Mouse (Mus musculus) intestine, postnatal 0 days (tissue): ENCODE data around the gene Snx7. TPM values are rescaled to one million over a fixed set of nuclear protein-coding genes. Genes with fewer than 3 reads are reported as not detected.

Experiments used
- ATAC-seq: fragments of 200-750 bp; cut with Nextera tagmentation; 2 replicates; pipeline ENCODE4 v1.8.0; 2017; ENCODE audit warnings: mild to moderate bottlenecking, moderate TSS enrichment, moderate library complexity
- H3K27ac ChIP-seq: fragments of 300-500 bp; sonication (generic); 2 replicates; pipeline ENCODE4 v1.5.1; 2014; ENCODE audit warnings: mild to moderate bottlenecking, low read depth, low read length, moderate library complexity
- H3K27me3 ChIP-seq: fragments of 300-500 bp; sonication (generic); replicated peaks from 2 replicates; pipeline ENCODE4 v1.6.1; 2014; ENCODE audit warnings: low read length, mixed read lengths; ENCODE audit not compliant: control insufficient read depth, insufficient read depth
- H3K36me3 ChIP-seq: fragments of 300-500 bp; sonication (generic); 2 replicates; pipeline ENCODE4 v1.6.1; 2014; ENCODE audit warnings: mild to moderate bottlenecking, moderate library complexity; ENCODE audit not compliant: control insufficient read depth, insufficient read depth
- H3K4me1 ChIP-seq: fragments of 300-500 bp; sonication (generic); replicated peaks from 2 replicates; pipeline ENCODE4 v1.6.1; 2014; ENCODE audit warnings: antibody characterized with exemption, low read length, mixed read lengths; ENCODE audit not compliant: control insufficient read depth, insufficient read depth
- H3K4me2 ChIP-seq: fragments of 300-500 bp; sonication (generic); replicated peaks from 2 replicates; pipeline ENCODE4 v1.6.1; 2014; ENCODE audit warnings: low read depth, mild to moderate bottlenecking, moderate library complexity
- H3K4me3 ChIP-seq: fragments of 300-500 bp; sonication (generic); 2 replicates; pipeline ENCODE4 v1.5.1; 2014; ENCODE audit warnings: low read depth, low read length
- H3K9ac ChIP-seq: fragments of 300-500 bp; sonication (generic); 2 replicates; pipeline ENCODE4 v1.6.1; 2014; ENCODE audit warnings: mild to moderate bottlenecking, low read depth, low read length
- H3K9me3 ChIP-seq: fragments of 300-500 bp; sonication (generic); 2 replicates; pipeline ENCODE4 v1.6.1; 2016; ENCODE audit warnings: mixed run types; ENCODE audit not compliant: control insufficient read depth
- CTCF ChIP-seq: sonication (generic); IDR thresholded peaks from 2 replicates; pipeline ENCODE4 v1.5.1; 2016; ENCODE audit warnings: low read depth, mild to moderate bottlenecking, control low read depth, antibody characterized with exemption, moderate library complexity
- WGBS: fragments of 180-500 bp; shearing (Covaris S2); extraction: QIAGEN DNeasy Blood & Tissue Kit; methylation state at CpG from one replicate; pipeline ENCODE4 v1.1.7; 2014; 5-methylcytosine and 5-hydroxymethylcytosine counted together
- polyA plus RNA-seq: library from polyadenylated mRNA; unstranded; fragments of >200 nt; fragmentation: Nextera tagmentation; extraction: Ambion mirVana; gene quantifications from 2 replicates; pipeline ENCODE4 v1.2.1, GENCODE M21; 2015

The Snx7 gene
- 90.1 and 96.5 TPM in 2 replicates for polyA plus RNA-seq

DNA sequence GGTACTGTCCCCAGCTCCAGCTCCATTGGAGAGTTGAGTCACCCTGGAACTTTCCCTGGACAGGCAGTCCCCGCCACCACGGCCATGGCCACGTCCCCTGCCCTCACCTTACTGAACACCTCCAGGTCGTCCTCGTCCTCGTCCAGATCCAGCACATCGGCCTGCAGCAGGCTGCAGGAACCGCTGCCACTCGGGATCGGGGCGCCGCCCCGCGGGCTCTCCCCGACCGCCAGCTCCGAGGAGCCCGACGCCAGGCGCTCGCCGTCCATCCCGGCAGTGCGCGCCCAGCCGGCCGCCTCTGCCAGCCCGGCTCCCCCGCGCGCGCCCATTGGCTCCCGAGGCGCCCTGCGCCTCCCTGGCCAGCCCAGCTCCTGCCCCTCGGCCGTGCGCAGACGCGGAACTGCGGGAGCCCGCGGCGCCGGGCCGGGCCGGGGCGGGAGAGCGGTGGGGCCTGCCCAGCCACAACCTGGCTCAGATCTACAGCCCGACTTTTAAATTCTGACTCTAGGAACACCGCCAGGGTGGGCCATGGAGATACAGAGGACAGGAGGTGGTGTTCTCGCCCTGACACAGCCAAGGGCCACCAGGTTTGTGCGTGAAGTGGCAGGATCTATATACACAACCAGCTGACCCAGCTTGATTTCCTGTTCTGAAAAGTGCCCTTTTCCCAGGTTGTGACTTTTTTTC, at the start of gene Snx7:
TSS of gene Snx7 (minus strand) at position 300 of the 687 bp plus-strand sequence.
- H3K9ac ChIP-seq: peak within 1 kb of the TSS; percentile 70
- WGBS: under 1% methylated on average over 52 of the region's 53 CpGs
- H3K4me2 ChIP-seq: peak within 1 kb of the TSS; percentile 79
- no peaks in the 10 kb centered on the region for H3K9me3 ChIP-seq
- H3K4me3 ChIP-seq: peak within 1 kb of the TSS; percentile 67
- H3K27me3 ChIP-seq: no peaks in the 10 kb centered on the region
- H3K27ac ChIP-seq: peak within 1 kb of the TSS; percentile 92
- TF ChIP-seq CTCF: peak; percentile 53
- H3K36me3 ChIP-seq: no peaks in the 10 kb centered on the region
- peak; percentile 99 for ATAC-seq
- H3K4me1 ChIP-seq: 0 out of 2 replicates have a peak, but pooled peaks cover 3% of the 10 kb centered on the region

DNA sequence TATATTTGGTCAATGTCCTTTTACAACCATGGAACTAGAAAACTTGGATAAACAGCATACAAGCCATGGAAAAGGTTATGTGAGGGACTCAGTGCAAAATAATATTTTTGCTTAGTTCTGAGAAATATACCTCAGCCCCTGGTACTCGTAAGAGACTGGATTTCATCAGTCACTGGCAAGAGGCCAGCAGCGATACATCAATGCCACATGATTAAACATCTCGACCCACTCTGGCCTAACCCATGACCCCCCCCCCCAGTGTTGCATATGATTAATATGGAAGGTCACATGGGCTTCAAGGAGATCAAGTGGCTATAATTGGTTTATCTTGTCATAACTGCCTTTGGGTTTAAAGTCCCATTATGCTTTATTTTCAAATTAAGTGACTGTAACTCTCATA, 46.7 kb upstream of the Snx7 start:
- no peak overlapping the region for H3K4me3 ChIP-seq
- no peaks in the 10 kb centered on the region for H3K4me1 ChIP-seq
- no peak for ATAC-seq
- no peaks in the 10 kb centered on the region for H3K36me3 ChIP-seq
- H3K27me3 ChIP-seq: no peaks in the 10 kb centered on the region
- no peak overlapping the region for H3K27ac ChIP-seq
- TF ChIP-seq CTCF: no peak
- H3K4me2 ChIP-seq: no peak overlapping the region
- WGBS: 59% methylated on average over 3 of the region's 3 CpGs
- no peak overlapping the region for H3K9ac ChIP-seq
- no peaks in the 10 kb centered on the region for H3K9me3 ChIP-seq

- ATAC-seq: no peak
- Histone ChIP-seq H3K27me3 (no peaks in the 10 kb centered on the region), H3K27ac (no peak overlapping the region), H3K4me3 (no peak overlapping the region), H3K36me3 (no peaks in the 10 kb centered on the region), H3K4me2 (no peak overlapping the region), H3K4me1 (no peaks in the 10 kb centered on the region), H3K9ac (no peak overlapping the region), H3K9me3 (no peaks in the 10 kb centered on the region)
- WGBS: 73% methylated on average over 2 of the region's 2 CpGs
- no peak for TF ChIP-seq CTCF
Measured at GRCm38 (mm10) chr3:117893736-117894135, 25.0 kb upstream of the Snx7 start.

- WGBS: 56% methylated on average over 3 of the region's 3 CpGs
- H3K4me3 ChIP-seq: no peak overlapping the region
- no peak for TF ChIP-seq CTCF
- no peaks in the 10 kb centered on the region for H3K36me3 ChIP-seq
- no peak overlapping the region for H3K27ac ChIP-seq
- ATAC-seq: no peak
- H3K4me1 ChIP-seq: no peaks in the 10 kb centered on the region
- no peaks in the 10 kb centered on the region for H3K27me3 ChIP-seq
- no peaks in the 10 kb centered on the region for H3K9me3 ChIP-seq
- no peak overlapping the region for H3K4me2 ChIP-seq
- no peak overlapping the region for H3K9ac ChIP-seq
Measured at GRCm38 (mm10) chr3:117875450-117875849, 6.7 kb upstream of the Snx7 start.

GRCm38 (mm10) chr3:117873209-117873863, 4.6 kb upstream of the Snx7 start:
- Histone ChIP-seq H3K36me3 (no peaks in the 10 kb centered on the region), H3K27me3 (no peaks in the 10 kb centered on the region), H3K4me2 (no peak overlapping the region), H3K9ac (no peak overlapping the region), H3K9me3 (no peaks in the 10 kb centered on the region), H3K4me1 (no peaks in the 10 kb centered on the region), H3K4me3 (no peak overlapping the region), H3K27ac (no peak overlapping the region)
- WGBS: 25% methylated on average over 5 of the region's 5 CpGs
- TF ChIP-seq CTCF: no peak
- ATAC-seq: peak; percentile 26

DNA sequence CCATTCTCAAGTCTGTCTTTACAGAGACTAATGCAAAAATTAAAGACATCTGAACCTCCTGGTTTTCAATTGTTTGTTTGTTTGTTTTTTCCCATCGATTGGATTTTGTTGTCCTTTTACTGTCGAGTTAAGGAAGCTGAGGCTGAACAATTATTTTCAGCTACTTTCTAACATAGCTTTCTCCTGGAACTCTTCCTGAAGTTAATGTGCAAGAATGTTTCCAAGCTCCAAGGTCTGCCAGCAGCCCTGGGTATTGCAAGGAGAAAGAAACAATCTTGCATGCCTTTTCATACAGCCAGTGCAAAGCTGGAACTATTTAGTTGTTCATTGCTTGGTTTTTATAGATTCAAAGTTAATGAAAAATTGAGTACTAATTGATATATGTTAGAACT, 584 bp upstream of the Snx7 start:
- Histone ChIP-seq H3K4me2 (peak overlapping the region; percentile 79), H3K4me3 (peak overlapping the region; percentile 67), H3K9ac (peak overlapping the region; percentile 70), H3K36me3 (no peaks in the 10 kb centered on the region), H3K27me3 (no peaks in the 10 kb centered on the region), H3K9me3 (no peaks in the 10 kb centered on the region), H3K4me1 (0 out of 2 replicates have a peak, but pooled peaks cover 3% of the 10 kb centered on the region), H3K27ac (peak overlapping the region; percentile 92)
- WGBS: 5% methylated on average over 2 of the region's 2 CpGs
- ATAC-seq: no peak
- TF ChIP-seq CTCF: no peak
